Mouse (Mus musculus) cerebellum, postnatal 25 days (tissue): ENCODE results near the gene Kdm2b.

Experiments
- DNase-seq, 2 experiments: peaks; one replicate each; pipeline ENCODE4 v3.0.0; 2021; ENCODE audit warnings: mixed read lengths in 2 of 2

The Kdm2b gene

DNA sequence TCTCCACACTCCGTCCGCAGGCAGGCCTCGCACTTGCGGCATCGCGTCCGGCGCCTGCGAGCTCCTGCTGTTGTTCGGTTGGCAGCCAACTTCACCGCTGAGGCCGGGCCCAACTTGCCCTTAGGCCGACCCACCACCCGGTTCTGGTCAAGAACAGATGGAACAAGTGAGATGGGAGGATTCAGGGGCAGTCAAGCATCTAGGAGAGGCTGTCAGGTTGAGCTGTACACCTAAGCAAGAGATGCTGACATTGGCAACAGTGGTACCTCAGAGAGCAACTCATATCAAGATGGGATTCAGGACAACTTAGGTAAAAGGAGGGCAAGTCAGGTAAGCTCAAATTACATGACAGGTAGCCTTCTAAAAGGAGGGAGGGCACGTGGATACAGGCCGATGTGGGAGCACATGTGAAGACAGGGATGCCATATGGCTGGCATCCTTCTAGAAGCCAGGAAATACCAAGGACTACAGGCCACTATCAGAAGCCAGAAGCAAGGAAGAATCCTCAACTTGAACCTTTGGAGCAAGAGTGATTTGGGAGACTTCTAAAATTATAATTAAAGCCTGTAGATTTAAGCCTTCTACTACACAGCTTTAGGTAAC lies 100.9 kb downstream of the Kdm2b start:
- DNase-seq = peak; percentile 63 to 68

DNA sequence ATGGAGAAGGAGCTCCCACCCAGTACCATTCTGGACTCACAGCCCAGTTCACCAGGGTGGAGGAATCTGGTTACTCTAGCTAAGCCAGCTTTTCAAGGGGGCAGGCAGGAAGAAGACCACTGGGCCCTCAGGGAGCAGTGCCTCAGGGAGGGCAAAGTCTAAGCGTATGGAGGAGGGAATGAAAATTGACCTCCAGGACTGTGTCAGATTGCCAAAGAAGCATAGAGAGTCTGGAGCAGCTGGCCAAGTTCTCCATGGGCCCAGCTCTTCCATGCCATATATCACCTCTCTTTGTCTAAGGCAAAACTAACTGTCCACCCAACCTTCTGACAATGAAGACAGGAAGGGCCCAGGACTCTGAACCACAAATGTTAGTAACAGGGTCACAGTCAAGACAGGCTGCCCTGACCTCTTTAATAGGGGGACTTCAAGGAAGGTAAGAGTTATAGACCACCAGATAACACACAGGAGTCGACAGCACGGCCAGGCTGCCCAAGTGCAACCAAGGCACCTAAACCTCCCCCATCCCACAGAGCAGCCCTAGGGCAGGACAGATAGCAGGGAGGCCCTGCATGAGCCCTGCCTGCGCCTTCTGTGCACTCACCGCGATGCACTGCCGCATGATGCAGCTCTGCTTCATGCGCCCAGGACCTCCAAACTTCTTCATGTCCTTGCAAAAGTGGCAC lies 101.6 kb downstream of the Kdm2b start:
- DNase-seq = no peak

DNA sequence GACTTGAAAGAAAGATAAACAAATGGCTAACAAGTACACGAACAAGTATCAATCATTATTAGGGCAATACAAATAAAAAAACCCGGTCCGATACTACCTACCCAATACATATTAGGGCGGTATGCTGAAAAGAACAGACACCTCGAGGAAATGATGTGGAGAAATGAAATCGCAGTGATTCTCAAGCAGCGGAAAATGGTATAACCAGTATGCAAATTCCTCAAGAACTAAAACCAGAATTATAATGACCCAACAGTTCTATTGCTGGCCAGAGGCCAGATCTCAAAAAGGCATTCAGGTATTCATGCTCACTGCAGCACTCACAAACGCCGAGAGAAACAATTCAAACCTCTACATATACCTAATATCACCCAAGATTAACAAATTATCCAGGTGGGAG lies 102.6 kb downstream of the Kdm2b start:
- no peak for DNase-seq

DNA sequence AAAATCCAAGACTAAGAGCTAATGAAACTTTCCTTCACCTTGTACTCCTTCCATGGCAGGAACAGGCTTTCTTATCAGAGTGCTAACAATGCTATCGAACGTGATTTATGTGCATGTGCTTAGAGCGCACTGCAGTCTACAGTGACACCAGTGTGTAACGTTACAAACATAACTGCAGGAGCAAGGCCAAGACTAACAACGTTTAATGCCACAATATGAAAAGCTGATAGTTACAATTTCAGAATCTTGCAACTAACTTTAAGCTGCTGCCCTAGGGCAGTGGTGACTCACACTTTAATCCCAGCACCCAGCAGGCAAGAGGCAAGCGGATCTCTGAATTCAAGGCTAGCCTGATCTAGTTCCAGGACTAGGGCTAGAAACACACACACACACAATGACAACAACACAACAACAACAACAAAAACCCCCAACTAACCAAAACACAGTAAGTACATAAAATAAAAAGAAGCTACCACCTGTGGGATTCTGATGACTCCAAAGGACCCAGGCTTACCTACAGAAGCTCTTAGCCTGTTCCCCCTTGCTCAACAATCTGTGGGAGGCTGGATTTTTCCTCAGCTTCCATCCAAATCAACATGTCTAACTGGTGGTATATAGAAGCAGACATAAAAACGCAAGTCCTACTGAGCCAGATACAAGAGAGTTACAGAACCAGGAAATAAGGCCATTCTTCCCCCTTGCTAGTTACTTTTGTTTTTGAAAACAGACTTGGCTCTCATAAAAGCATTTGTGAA lies 104.9 kb downstream of the Kdm2b start:
- no peak for DNase-seq

DNA sequence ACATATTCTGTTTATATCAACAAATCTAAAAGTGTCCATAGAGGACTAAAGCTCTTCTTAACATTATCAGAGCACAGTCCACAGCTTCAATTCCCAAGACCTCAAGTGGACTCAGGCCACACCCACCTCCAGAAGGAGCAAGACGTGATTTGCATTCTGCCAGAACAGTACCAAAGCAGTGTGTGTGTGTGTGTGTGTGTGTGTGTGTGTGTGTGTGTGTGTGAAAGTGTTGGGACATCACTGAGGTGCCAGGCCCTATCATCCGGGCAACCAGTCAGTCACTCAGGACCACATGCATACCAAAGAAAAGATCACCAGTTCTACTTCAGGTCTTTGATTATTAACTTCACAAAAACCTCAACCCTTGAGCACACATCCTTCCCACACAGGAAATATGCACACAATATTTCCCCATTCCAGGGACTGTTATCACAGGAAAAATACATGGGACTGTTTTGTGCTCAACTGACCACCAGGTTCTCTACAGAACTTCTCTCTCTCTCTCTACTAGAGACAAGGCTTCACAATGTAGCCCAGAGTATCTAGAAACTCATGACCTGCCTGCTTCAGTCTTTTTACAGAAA lies 105.9 kb downstream of the Kdm2b start:
- DNase-seq = no peak

DNA sequence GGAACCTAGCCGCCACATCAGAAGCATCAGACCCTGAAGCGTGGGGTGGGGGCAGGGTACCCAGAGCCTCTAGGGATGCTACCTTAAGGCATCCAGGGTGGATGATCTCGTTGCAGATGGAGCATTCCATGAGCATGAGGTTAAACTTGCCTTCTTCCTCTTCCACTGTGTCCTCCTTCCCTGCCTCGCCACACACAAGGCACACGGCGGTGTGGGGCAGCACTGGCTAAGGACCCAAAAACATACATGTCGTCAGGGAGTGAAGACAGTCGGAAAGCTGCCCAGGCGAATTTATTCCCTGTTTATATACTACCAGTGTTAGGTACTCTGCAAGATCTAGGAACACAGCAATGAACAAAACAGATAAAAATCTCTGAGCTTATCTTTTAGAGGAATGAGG lies 106.4 kb downstream of the Kdm2b start:
- peak in 1 of 2 experiments; percentile 20 for DNase-seq

DNA sequence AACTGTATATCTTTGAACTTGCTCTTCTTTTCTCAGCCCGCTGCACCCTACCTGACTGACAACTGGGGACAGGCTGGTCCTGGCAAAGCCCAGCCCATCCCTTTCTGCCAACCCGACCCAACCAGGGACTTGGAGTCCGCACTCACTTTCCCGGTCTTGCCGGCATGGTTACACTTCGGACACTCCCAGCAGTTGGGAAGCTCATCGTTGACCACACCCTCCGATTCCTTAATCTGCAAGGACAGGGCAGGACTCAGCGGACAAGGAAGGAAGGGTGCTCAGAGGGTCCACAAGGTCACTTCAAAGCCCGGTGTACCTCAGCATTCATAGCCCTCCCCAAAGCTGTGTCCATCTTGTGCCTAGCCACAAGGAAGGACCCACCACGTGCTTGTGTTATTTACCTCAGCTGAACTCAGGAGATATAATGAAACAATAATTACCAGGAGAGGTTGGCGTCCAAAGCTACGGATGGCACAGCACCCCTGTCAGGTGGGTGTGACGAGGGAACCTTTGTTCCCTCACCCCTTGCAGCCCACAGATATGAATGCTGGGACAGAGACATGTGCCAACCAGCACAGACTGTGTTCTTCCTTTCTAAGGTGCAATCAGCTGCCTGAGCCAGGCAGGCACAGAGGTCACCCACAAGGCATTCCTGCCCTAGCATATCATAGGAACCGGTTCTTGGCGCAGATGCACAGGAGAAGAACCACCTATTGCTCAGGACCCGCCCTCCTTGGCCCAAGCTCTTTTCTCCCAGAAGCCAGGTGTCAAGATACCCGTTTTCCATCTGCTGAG lies 107.2 kb downstream of the Kdm2b start:
- DNase-seq = peak; percentile 62 to 68

DNA sequence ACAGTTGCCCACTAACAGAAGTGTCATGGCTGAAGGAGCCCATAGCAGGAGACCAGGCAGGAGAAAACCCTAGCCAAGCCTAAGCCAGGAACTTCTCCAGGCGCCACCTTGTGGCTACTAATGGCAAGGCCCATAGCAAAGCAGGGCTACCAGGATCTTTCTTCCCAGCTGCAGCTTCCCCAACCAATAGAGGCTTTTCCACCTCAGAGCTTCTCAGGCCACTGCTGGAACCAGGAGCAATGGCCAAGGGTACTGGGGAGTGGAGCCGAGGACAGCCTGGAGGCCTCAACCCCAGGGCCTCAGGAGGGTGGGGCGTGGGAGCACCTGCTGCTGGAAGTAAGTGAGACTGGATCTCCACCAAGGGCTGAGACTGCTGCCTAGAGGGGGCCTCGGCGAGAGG lies 108.3 kb downstream of the Kdm2b start:
- peak; percentile 82 to 86 for DNase-seq

DNA sequence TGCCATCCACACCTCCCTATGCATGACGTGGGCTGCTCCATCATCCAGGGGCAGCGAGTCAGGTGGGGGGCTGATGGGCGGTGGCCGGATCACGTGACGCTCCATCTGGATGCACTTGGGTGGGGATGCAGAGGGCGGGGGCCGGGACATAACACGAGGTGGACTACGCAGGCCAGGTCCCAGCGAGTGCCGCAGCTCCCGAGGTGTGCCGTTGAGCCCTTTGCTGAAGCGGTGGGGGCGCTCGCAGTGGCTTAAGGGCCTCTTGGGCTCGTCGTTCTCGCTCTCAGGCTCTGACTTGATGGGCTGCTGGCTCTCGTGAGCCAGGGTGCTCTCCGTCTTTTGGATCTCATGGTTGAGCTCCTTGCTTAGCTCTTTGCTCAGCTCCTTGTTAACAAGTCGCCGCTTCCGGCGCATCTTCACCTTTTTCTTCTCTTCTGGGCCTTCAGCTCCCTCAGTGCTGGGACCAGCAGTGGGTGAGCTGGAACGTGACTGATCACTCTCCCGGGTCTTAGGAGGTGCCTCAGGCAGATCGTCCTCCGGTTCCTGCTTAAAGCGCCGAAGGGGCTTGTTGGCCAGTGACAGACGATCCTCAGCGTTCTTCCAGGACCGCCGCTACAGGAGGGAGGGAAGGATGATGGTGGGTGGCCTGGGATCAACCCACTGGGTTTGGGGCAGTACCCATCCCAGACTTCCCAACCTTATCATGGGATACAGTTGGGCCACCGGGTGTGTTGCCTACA lies 109.2 kb downstream of the Kdm2b start:
- peak in 1 of 2 experiments; percentile 37 for DNase-seq

DNA sequence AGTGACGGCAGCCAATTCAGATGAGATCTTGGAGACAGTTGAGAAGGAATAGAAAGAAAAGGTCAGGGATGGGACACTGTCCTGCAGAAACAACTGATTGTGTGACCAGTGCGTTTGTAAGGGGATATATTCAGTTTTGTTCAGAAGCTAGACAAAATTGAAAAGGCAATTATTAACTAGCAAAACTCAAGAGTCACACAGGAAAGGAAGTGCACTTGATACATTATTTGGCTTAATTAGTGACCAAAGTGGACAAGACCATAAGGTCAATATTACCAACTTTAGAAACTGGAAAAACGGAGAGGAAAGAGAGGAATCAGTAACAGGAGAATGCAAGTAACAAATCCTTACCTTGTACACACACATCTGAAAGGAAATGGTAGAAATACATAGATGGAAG lies 113.0 kb downstream of the Kdm2b start:
- no peak for DNase-seq

DNA sequence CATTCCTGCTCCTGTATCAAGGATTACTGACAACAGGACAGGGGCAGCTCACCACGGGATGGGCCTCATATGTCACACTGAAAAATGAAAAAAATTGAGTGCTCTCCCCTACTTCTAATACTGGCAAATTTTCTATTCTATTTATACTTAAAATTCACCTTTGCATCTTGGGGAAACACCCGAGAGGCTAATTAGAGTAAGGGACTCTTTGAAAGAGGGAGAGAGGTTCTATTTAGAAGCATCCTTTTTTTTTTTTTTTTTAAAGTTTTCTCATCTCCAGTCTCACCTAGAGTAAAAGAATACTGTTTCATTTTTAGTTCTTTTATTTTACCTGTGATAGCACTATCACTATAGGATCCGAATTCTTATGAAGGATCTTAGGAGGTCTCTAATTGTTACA lies 115.3 kb downstream of the Kdm2b start:
- DNase-seq = no peak

DNA sequence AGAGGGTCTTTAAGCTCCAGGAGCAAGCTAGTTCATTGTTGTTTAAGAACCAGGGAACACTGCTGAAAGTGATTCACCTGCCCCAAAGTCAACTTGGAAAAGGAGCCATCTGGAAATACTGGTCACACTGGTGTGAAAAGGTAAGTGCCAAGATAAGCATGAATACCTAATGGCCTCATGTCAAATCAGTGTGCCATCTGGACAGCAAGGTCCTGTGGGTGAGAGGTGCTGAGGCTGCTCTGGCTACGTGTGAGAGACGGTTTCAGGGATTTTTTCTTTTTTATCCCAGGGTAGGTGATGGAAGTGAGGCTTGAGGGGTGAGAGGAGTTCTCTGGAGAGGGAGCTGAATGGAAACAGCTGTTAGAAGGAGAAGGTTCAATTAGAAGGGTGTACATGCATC lies 116.0 kb downstream of the Kdm2b start:
- peak; percentile 69 to 71 for DNase-seq

DNA sequence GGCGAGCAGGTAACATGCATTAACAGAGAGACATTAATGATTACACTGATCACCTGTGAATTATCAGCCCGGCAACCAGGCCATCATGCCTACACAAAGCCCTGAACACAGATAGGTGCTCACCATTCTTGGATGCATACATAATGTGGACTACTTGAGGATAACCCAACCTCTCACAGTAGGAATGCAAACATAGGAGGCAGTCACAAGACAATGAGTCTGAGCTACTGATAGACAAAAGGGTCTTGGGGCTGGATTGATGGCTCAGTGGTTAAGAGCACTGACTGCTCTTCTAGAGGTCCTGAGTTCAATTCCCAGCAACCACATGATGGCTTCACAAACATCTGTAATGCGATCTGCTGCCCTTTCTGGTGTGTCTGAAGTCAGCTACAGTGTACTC lies 117.0 kb downstream of the Kdm2b start:
- no peak for DNase-seq

DNA sequence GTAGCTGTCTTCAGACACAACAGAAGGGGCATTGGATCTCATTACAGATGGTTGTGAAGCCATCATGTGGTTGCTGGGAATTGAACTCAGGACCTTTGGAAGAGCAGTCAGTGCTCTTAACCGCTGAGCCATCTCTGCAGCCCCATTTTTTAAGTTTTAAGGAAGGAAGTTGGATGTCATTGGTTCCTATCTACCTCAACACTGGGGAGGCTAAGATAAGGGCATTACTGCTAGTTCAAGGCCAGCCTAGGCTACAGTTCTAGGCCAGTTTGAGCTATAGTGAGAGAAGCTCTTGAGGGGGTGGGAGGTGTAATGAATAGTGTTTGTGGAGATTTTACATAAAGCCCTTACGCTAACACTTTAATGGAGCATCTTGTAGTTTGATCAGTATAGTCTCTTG lies 126.6 kb downstream of the Kdm2b start:
- DNase-seq = no peak

DNA sequence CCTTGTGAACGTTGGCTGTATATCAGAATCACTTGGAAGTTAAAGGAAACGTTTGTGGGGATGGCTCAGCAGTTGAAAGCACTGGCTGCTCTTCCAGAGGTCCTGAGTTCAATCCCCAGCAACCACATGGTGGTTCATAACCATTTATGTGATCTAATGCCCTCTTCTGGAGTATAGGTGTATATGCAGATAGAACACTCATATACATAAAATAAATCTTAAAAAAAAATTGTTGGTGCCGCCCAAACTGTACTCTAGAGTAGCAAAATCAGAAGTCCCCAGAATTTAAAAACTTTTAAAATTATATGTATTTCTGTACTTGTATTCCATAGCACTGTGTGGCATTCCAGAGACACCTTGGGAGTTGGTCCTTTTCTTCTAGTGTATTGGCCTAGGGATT lies 133.8 kb downstream of the Kdm2b start:
- DNase-seq = no peak

DNA sequence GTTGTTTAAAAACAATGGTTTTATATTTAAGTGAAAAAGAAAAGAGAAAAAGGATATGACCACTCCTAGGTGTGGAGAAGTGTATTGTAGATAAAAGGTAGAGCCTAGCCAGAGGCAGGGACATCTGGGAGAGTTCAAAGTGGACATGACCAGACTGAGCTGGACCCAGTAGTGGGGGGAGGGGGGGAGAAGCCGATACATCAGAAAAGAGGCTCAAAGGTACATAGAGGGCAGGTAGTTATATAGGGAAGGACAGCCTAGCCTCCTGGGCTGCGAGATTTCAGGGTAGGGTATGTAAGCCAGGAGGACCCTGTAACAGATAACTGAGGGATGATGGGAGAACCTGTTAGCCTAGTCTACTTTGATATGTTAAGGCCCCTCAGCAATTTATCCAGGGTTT lies 137.0 kb downstream of the Kdm2b start:
- no peak for DNase-seq

DNA sequence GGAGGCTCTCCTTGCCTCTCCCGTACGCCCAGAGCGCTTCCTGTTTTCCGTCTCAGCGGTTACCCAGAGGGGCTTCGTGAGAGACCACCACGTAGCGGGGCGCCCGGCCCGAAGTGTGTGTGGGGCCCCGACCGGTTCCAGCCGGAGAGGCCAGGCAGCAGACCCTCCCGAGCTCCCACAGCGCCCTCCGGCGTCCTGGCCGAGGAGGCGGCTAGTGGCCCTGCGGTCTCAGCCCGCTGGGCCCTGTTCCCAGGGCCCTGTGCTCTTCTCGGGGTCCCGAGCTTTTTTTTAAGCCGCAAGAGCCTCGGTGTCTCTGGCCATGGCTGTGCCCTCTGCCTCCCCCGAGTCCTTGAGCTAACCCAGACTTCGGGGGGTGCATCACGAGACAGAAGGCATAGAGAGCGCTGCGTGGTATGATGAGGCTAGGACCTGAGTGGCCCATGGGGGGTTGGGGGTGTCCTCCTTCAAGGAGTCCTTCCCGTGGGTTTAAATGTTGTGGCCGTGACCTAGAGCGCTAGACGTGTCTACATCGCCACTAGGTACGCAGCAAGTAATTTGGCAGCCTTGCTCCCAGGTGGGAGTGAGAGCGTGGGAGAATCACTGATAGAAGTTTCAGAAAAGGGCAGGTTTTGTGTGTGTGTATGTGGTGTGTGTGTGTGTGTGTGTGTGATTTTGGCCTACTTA lies 139.2 kb downstream of the Kdm2b start:
- peak in 1 of 2 experiments; percentile 52 for DNase-seq

DNA sequence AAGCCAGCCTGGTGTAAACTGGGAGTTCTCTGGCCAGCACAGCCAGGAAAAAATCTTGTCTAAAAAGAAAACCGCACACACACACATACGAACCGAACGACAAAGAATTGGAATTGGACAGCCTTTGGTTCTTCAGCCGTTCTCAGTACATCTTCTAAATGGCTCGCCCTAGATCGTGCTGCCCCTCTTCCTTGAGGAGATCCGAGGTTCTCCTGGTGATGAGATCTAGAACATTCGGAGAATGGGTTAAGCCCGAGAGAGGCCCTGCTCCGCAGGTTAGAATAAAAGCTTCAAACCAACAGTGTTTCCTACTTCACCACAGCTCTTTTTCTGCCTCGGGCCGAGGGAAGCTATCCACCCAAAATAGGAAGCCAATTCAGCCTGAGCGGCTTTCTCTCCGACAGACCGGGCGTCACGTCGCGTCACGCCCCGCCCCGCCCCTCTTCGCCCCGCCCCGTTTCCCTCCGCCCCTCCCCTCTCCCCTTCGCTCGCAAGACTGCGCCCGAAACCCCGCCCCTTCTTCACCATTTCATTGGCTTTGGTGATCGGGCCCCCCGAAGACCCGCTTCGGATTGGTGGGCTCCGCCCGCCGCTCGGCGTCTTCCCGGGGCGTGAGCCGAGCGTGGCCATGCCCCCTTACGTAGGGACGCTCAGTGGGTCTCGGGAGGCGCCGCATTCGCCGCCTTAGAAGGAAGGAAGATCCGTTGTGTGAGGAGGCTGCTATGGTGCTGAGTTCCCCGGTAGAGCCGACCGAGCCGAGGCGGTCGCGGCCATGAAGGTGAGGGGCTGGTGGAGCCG lies 139.9 kb downstream of the Kdm2b start, which contains the start of gene Rnf34:
TSS of gene Rnf34 (plus strand) at position 528 of the 798 bp plus-strand sequence.
- peak; percentile 95 to 98 for DNase-seq

DNA sequence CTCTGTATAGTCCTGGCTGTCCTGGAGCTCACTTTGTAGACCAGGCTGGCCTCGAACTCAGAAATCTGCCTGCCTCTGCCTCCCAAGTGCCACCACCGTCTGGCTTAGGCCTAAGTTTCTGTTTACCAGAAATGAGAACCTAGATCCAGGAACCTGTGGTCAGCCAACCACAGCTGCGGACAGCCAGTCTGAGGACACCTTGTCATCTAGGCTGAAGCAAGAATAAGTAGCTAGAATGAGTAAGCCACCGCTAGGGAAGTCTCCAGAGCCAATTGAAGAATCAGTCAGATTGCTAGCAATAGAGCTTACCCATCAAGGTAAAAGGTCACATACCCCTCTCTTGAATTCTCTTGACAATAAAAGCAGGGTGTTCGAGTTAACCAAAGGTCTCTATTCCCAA lies 145.8 kb downstream of the Kdm2b start:
- DNase-seq = no peak

DNA sequence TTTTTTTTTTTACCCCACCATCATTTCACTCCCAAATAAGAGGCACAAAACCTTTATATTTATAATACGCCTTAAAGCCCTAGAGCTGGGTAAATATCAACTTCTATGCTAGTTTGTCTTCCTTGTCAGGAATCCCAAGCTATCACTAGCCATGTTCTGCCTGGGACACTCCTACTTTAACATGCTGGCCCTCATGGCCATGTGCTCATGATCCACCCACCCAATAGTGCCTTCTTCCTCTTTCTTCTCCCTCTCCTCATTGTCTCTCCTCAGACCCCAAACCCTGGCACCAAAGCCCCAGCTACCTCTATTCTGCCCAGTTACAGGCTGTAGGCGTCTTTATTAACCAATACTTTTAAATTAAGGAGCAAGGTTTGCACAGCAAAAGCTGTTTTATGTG lies 148.5 kb downstream of the Kdm2b start:
- no peak for DNase-seq

DNA sequence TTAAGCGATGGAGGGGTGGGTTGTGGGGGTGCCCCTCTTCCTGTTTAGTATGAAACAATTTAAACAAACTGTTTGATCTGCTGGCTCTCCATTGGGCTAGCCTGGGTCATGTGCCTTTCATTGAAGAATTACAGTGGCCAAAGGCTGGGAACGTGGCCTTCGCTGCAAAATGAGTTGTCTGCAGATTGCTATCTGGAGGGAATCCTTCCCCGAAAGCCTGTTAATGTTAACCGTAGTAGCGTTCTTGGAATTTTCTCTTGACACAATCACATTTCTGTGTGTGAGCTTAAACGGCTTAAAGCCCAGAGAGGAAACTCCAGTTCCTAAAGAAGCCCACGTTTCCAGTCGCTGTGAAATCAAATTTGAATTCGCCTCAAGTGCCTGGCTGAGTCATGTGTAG lies 156.6 kb downstream of the Kdm2b start:
- DNase-seq = no peak
